Mouse (Mus musculus): ENCODE measurements around the gene Ehf. TPM values are rescaled to one million over a fixed set of nuclear protein-coding genes. Genes with fewer than 3 reads are reported as not detected.

The Ehf gene
- polyA plus RNA-seq, 1 experiment, result 0.04 TPM

- no peak overlapping the region for H3K4me3 ChIP-seq (ENCODE audit: insufficient read depth, low read length)
- TF ChIP-seq POLR2A (IDR thresholded peaks at IDR 0.05; ENCODE audit: extremely low read depth, insufficient read depth, low read length) (no peak), CTCF (IDR thresholded peaks at IDR 0.05; ENCODE audit: extremely low read depth, insufficient read depth, low read length) (no peak)
- H3K27ac ChIP-seq (ENCODE audit: insufficient read depth, low read length), result no peak overlapping the region
- H3K4me1 ChIP-seq (ENCODE audit: control insufficient read depth, insufficient read depth, low read length), result no peaks in the 10 kb centered on the region
Observed at GRCm38 (mm10) chr2:103239086-103239485, 64.0 kb downstream of the Ehf start.

GRCm38 (mm10) chr2:103226781-103227180, 76.3 kb downstream of the Ehf start:
- H3K4me3 ChIP-seq (ENCODE audit: insufficient read depth, low read length), result no peak overlapping the region
- no peak overlapping the region for H3K27ac ChIP-seq (ENCODE audit: insufficient read depth, low read length)
- TF ChIP-seq POLR2A (IDR thresholded peaks at IDR 0.05; ENCODE audit: extremely low read depth, insufficient read depth, low read length) (no peak), CTCF (IDR thresholded peaks at IDR 0.05; ENCODE audit: extremely low read depth, insufficient read depth, low read length) (no peak)
- no peaks in the 10 kb centered on the region for H3K4me1 ChIP-seq (ENCODE audit: control insufficient read depth, insufficient read depth, low read length)

- Histone ChIP-seq H3K4me3 (ENCODE audit: insufficient read depth, low read length) (no peak overlapping the region), H3K4me1 (ENCODE audit: control insufficient read depth, insufficient read depth, low read length) (no peaks in the 10 kb centered on the region), H3K27ac (ENCODE audit: insufficient read depth, low read length) (no peak overlapping the region)
- no peak for TF ChIP-seq CTCF (IDR thresholded peaks at IDR 0.05; ENCODE audit: extremely low read depth, insufficient read depth, low read length)
- TF ChIP-seq POLR2A (IDR thresholded peaks at IDR 0.05; ENCODE audit: extremely low read depth, insufficient read depth, low read length), result no peak
Observed at GRCm38 (mm10) chr2:103220871-103221270, 82.2 kb downstream of the Ehf start.

DNA sequence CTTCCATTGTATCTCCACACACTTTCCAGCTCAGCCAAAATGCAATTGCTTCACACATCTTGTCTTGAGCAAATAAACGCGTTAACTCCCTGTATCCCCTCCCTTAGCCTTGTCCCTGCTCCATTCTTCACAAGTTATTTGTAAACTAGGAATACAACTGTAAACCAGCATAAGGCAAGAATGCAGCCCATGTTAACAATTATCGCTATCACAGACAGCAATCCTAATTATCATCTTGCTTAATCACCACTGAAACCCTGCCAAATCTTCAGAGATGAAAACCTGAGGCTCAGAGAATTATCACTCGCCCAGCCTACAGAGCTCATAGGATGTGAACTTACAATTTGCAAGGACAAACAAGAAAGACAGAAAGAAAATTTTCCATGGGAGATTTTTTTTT, 84.8 kb downstream of the Ehf start:
- TF ChIP-seq POLR2A (IDR thresholded peaks at IDR 0.05; ENCODE audit: extremely low read depth, insufficient read depth, low read length), result no peak
- TF ChIP-seq CTCF (IDR thresholded peaks at IDR 0.05; ENCODE audit: extremely low read depth, insufficient read depth, low read length), result no peak

DNA sequence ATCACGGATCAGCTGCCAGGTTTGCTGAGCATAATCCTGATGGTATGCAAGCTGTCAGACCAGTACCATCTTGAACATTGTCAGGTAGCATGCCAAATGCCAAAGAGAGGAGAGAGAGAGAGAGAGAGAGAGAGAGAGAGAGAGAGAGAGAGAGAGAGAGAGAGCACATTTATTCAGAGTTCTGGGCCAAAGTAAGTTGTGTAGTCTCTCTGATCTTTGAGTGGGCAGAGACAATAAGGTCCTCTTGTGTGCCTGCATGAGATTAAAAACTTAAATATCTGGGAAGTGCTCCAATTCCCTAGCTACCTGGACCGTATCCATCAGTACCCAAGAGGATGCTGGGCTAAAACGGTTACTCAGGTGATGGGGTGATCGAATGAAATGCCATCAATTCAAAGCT, 87.3 kb downstream of the Ehf start:
- TF ChIP-seq CTCF (IDR thresholded peaks at IDR 0.05; ENCODE audit: extremely low read depth, insufficient read depth, low read length) (no peak), POLR2A (IDR thresholded peaks at IDR 0.05; ENCODE audit: extremely low read depth, insufficient read depth, low read length) (no peak)
- no peak overlapping the region for H3K4me3 ChIP-seq (ENCODE audit: insufficient read depth, low read length)
- no peak overlapping the region for H3K27ac ChIP-seq (ENCODE audit: insufficient read depth, low read length)
- H3K4me1 ChIP-seq (ENCODE audit: control insufficient read depth, insufficient read depth, low read length), result no peaks in the 10 kb centered on the region

More for the DNA sequence above, 84.8 kb downstream of the Ehf start:
- Histone ChIP-seq H3K4me3 (ENCODE audit: insufficient read depth, low read length) (no peak overlapping the region), H3K4me1 (ENCODE audit: control insufficient read depth, insufficient read depth, low read length) (no peaks in the 10 kb centered on the region), H3K27ac (ENCODE audit: insufficient read depth, low read length) (no peak overlapping the region)

- Histone ChIP-seq H3K27ac (ENCODE audit: insufficient read depth, low read length) (no peak overlapping the region), H3K4me3 (ENCODE audit: insufficient read depth, low read length) (no peak overlapping the region), H3K4me1 (ENCODE audit: control insufficient read depth, insufficient read depth, low read length) (no peaks in the 10 kb centered on the region)
- TF ChIP-seq CTCF (IDR thresholded peaks at IDR 0.05; ENCODE audit: extremely low read depth, insufficient read depth, low read length) (no peak), POLR2A (IDR thresholded peaks at IDR 0.05; ENCODE audit: extremely low read depth, insufficient read depth, low read length) (no peak)
Observed at GRCm38 (mm10) chr2:103214861-103215260, 88.2 kb downstream of the Ehf start.

DNA sequence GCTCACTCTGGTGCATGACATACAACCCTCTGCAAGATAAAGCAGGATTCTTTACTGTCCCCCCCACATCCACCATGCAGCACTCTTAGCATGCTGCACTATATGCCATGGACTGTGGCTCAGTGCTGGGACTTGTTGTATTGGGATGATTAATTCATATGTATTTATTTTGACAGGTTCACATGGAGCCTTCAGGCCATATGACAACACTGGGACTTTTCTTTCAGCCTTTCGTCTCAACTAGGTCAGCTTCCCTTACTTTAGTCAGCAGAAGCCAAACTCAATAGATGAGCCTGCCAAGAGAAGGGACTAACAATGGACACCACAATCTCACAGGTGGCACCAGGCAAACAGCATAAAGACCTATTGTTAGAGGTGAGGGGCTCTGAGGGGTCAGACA, 89.5 kb downstream of the Ehf start:
- TF ChIP-seq CTCF (IDR thresholded peaks at IDR 0.05; ENCODE audit: extremely low read depth, insufficient read depth, low read length) (no peak), POLR2A (IDR thresholded peaks at IDR 0.05; ENCODE audit: extremely low read depth, insufficient read depth, low read length) (no peak)
- no peak overlapping the region for H3K4me3 ChIP-seq (ENCODE audit: insufficient read depth, low read length)
- H3K27ac ChIP-seq (ENCODE audit: insufficient read depth, low read length), result no peak overlapping the region
- no peaks in the 10 kb centered on the region for H3K4me1 ChIP-seq (ENCODE audit: control insufficient read depth, insufficient read depth, low read length)

Other genes starting within 250 kb of the Ehf start
- 47.7 and 48.4 TPM in 2 replicates for gene Pdhx, start 229.8 kb downstream of the Ehf start, polyA plus RNA-seq (2012; rRNA removed)
- 32.4 and 35.4 TPM in 2 replicates for gene Apip, start 229.6 kb downstream of the Ehf start, polyA plus RNA-seq (2012; rRNA removed)
- gene Elf5, start 108.4 kb upstream of the Ehf start, polyA plus RNA-seq (2012; rRNA removed), result 0.38 and 0.67 TPM in 2 replicates
- gene Cat, start 181.9 kb upstream of the Ehf start, polyA plus RNA-seq (2012; rRNA removed), result 42.1 and 45.5 TPM in 2 replicates

All from cortical plate, adult 2 months (tissue).